Mouse (Mus musculus) liver, embryonic 14.5 days (tissue): ENCODE data around the gene Ngfr.

ENCODE experiments used
- CTCF ChIP-seq: IDR thresholded peaks from 2 replicates; pipeline ENCODE4 v1.5.1; 2016; ENCODE audit warnings: antibody characterized with exemption, low read depth, control low read depth
- EP300 ChIP-seq: IDR thresholded peaks from 2 replicates; pipeline ENCODE4 v1.6.1; 2016; ENCODE audit warnings: antibody characterized with exemption, low read depth

- TF ChIP-seq CTCF: no peak
- no peak for TF ChIP-seq EP300
Observed at GRCm38 (mm10) chr11:95632474-95632873, 44.9 kb upstream of the Ngfr start.
